Mouse (Mus musculus): Measurements from ENCODE around the gene Nr2c2.
"Not testable (repeated sequence)": the region's sequence is repeated elsewhere in the genome, so short reads cannot be mapped to it uniquely, and the experiment has no call there.

Nr2c2 gene

GRCm38 (mm10) chr6:92091130-92091591 is at the start of gene Nr2c2:
Gene Nr2c2 (plus strand): TSS chr6:92091390.
- DNase-seq: peak; percentile 91

- peak; percentile 74 for DNase-seq
These were observed 49.1 kb upstream of the Nr2c2 start for GRCm38 (mm10) chr6:92042055-92042454.

GRCm38 (mm10) chr6:92042850-92043249 is 48.3 kb upstream of the Nr2c2 start:
- no peak for DNase-seq

GRCm38 (mm10) chr6:92057768-92058167 is 33.4 kb upstream of the Nr2c2 start:
- DNase-seq: peak; percentile 36

- no peak for DNase-seq
These were observed 29.5 kb upstream of the Nr2c2 start for GRCm38 (mm10) chr6:92061725-92062124.

- peak; percentile 17 for DNase-seq
These were observed 27.7 kb upstream of the Nr2c2 start for GRCm38 (mm10) chr6:92063452-92063851.

GRCm38 (mm10) chr6:92064101-92064500 is 27.1 kb upstream of the Nr2c2 start:
- no peak for DNase-seq

- DNase-seq: peak; percentile 67
These were observed 25.3 kb upstream of the Nr2c2 start for GRCm38 (mm10) chr6:92065721-92066496.

- DNase-seq: peak; percentile 76
These were observed 23.9 kb upstream of the Nr2c2 start for GRCm38 (mm10) chr6:92067146-92067790.

GRCm38 (mm10) chr6:92071121-92071839 is 19.9 kb upstream of the Nr2c2 start:
- peak; percentile 46 for DNase-seq

GRCm38 (mm10) chr6:92080730-92081129 is 10.5 kb upstream of the Nr2c2 start:
- DNase-seq: no peak

- no peak for DNase-seq
These were observed 8.4 kb upstream of the Nr2c2 start for GRCm38 (mm10) chr6:92082756-92083155.

GRCm38 (mm10) chr6:92084932-92085331 is 6.3 kb upstream of the Nr2c2 start:
- DNase-seq: no peak

- not testable (repeated sequence) for DNase-seq
These were observed 2.0 kb upstream of the Nr2c2 start for GRCm38 (mm10) chr6:92089141-92089540.

- DNase-seq: no peak
These were observed 1.2 kb upstream of the Nr2c2 start for GRCm38 (mm10) chr6:92089982-92090381.

- DNase-seq: no peak
These were observed 693 bp upstream of the Nr2c2 start for GRCm38 (mm10) chr6:92090497-92090896.

GRCm38 (mm10) chr6:92091767-92092489 is 738 bp downstream of the Nr2c2 start:
- peak; percentile 100 for DNase-seq

- DNase-seq: peak; percentile 16
These were observed 1.5 kb downstream of the Nr2c2 start for GRCm38 (mm10) chr6:92092737-92093136.

- no peak for DNase-seq
These were observed 2.7 kb downstream of the Nr2c2 start for GRCm38 (mm10) chr6:92093869-92094268.

- DNase-seq: no peak
These were observed 9.6 kb downstream of the Nr2c2 start for GRCm38 (mm10) chr6:92100679-92101360.

GRCm38 (mm10) chr6:92124547-92124946 is 33.4 kb downstream of the Nr2c2 start:
- no peak for DNase-seq

- DNase-seq: no peak
These were observed 35.8 kb downstream of the Nr2c2 start for GRCm38 (mm10) chr6:92126861-92127468.

All from lung, postnatal 10 days (tissue).